Mouse (Mus musculus) embryonic stem cell, embryonic (primary cell): ENCODE measurements at regions not wholly inside any gene's neighbourhood (a gene's known extent, or its start where the extent isn't known, plus 50 kb on each side); places are given as distances from the start of the nearest gene placed in this dataset.

Experiments used
- CTCF ChIA-PET, 4 experiments: fragments of 300-600 bp in 2 of 4; fragments of 350-600 bp in 2 of 4; sonication (Branson Sonifier 250); formaldehyde crosslinking; loops; one replicate each; lab custom pipeline; 2022; ENCODE audit warnings: inconsistent platforms in 2 of 4; lab: Charles Lee
- POLR2A ChIA-PET, 4 experiments: fragments of 300-600 bp in 2 of 4; fragments of 350-600 bp in 2 of 4; sonication (Branson Sonifier 250); formaldehyde crosslinking; loops; one replicate each; lab custom pipeline; 2022; ENCODE audit warnings: antibody characterized with exemption in 4 of 4, inconsistent platforms in 1 of 4; lab: Charles Lee

- ChIA-PET CTCF (no interaction called here), POLR2A (interaction anchor here in 1 of 4 experiments (0.6 kb wide), 1 partner anchor 15 kb away, joined by 3 read pairs; no protein-coding TSS in a partner anchor)
Observed at GRCm38 (mm10) chr5:64452668-64453334, 296.7 kb downstream of the Tbc1d1 start.

GRCm38 (mm10) chr5:64459807-64460206 is 303.7 kb downstream of the Tbc1d1 start:
- CTCF ChIA-PET, result no interaction called here

GRCm38 (mm10) chr5:64460891-64461290 is 304.8 kb downstream of the Tbc1d1 start:
- POLR2A ChIA-PET, result no interaction called here
- CTCF ChIA-PET, result no interaction called here

More at GRCm38 (mm10) chr5:64459807-64460206, 303.7 kb downstream of the Tbc1d1 start:
- POLR2A ChIA-PET, result no interaction called here

GRCm38 (mm10) chr5:64461592-64461991 is 305.5 kb downstream of the Tbc1d1 start:
- POLR2A ChIA-PET, result no interaction called here
- CTCF ChIA-PET, result no interaction called here

GRCm38 (mm10) chr5:64462411-64462810 is 306.3 kb downstream of the Tbc1d1 start:
- POLR2A ChIA-PET, result interaction anchor here in 1 of 4 experiments (0.6 kb wide), 1 partner anchor 929 kb away, joined by 5 read pairs; the partner anchor contains the start of gene Rpl9
- CTCF ChIA-PET, result no interaction called here

- POLR2A ChIA-PET, result interaction anchor here in 1 of 4 experiments (0.5 kb wide), 1 partner anchor 673 kb away, joined by 3 read pairs; no protein-coding TSS in a partner anchor
Observed at GRCm38 (mm10) chr5:64463570-64463969, 307.5 kb downstream of the Tbc1d1 start.

GRCm38 (mm10) chr5:64466320-64466719 is 310.2 kb downstream of the Tbc1d1 start:
- POLR2A ChIA-PET, result no interaction called here
- CTCF ChIA-PET, result no interaction called here

More at GRCm38 (mm10) chr5:64463570-64463969, 307.5 kb downstream of the Tbc1d1 start:
- CTCF ChIA-PET, result no interaction called here

- POLR2A ChIA-PET, result interaction anchor here in 1 of 4 experiments (0.6 to 1.2 kb wide), 3 partner anchors 10 to 43 kb away, joined by 3 to 4 read pairs (median 3); no protein-coding TSS in a partner anchor
Observed at GRCm38 (mm10) chr5:64467856-64468255, 311.8 kb downstream of the Tbc1d1 start.

GRCm38 (mm10) chr5:64468307-64468706 is 312.2 kb downstream of the Tbc1d1 start:
- POLR2A ChIA-PET, result interaction anchor here in 1 of 4 experiments (0.6 to 1.2 kb wide), 3 partner anchors 10 to 43 kb away, joined by 3 to 4 read pairs (median 3); no protein-coding TSS in a partner anchor
- CTCF ChIA-PET, result interaction anchor here in 1 of 4 experiments (0.6 kb wide), 1 partner anchor 26 kb away, joined by 3 read pairs; no protein-coding TSS in a partner anchor

More at GRCm38 (mm10) chr5:64467856-64468255, 311.8 kb downstream of the Tbc1d1 start:
- CTCF ChIA-PET, result interaction anchor here in 1 of 4 experiments (0.6 kb wide), 1 partner anchor 25 kb away, joined by 3 read pairs; no protein-coding TSS in a partner anchor

DNA sequence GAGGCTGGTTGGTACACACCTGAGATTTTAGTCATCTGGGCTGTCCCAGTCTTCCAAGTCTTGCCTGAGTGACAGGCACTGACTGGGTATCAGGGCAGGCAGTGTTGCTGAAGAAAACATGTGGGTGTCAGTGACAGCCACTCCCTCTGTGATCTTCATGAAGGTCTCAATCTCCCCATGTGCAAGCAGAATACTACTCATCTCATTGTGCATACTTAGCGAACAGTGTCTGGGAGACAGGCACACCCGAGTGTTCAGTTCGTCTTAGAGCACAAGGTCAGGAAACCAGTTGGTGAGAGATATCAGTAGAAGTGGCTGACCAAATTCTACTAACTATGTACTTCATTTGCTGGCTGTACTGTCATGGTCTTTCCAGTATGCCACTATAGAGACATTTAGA is 315.9 kb downstream of the Tbc1d1 start:
- CTCF ChIA-PET, result interaction anchor here in 1 of 4 experiments (0.6 kb wide), 1 partner anchor 291 kb away, joined by 4 read pairs; no protein-coding TSS in a partner anchor
- POLR2A ChIA-PET, result interaction anchor here in 1 of 4 experiments (0.6 kb wide), 1 partner anchor 22 kb away, joined by 3 read pairs; no protein-coding TSS in a partner anchor

GRCm38 (mm10) chr5:64472415-64472814 is 316.3 kb downstream of the Tbc1d1 start:
- CTCF ChIA-PET, result interaction anchor here in 1 of 4 experiments (0.6 kb wide), 1 partner anchor 291 kb away, joined by 4 read pairs; no protein-coding TSS in a partner anchor
- POLR2A ChIA-PET, result no interaction called here

GRCm38 (mm10) chr5:64474868-64475267 is 318.8 kb downstream of the Tbc1d1 start:
- ChIA-PET CTCF (no interaction called here), POLR2A (no interaction called here)

- ChIA-PET CTCF (interaction anchor here in 1 of 4 experiments (0.7 kb wide), 1 partner anchor 336 kb away, joined by 3 read pairs; no protein-coding TSS in a partner anchor), POLR2A (interaction anchor here in 1 of 4 experiments (0.7 kb wide), 1 partner anchor 529 kb away, joined by 7 read pairs; no protein-coding TSS in a partner anchor)
Observed at GRCm38 (mm10) chr5:64475736-64476519, 319.8 kb downstream of the Tbc1d1 start.

- CTCF ChIA-PET, result no interaction called here
Observed at GRCm38 (mm10) chr5:64476641-64477369, 320.7 kb downstream of the Tbc1d1 start.

GRCm38 (mm10) chr5:64478143-64478542 is 322.0 kb downstream of the Tbc1d1 start:
- ChIA-PET POLR2A (interaction anchor here in 3 of 4 experiments (0.6 to 1.4 kb wide), 6 partner anchors 10 to 517 kb away, joined by 3 to 4 read pairs (median 3); no protein-coding TSS in a partner anchor), CTCF (interaction anchor here (0.5 to 2.6 kb wide), 8 partner anchors 24 to 404 kb away, joined by 3 to 9 read pairs (median 3); no protein-coding TSS in a partner anchor)

More at GRCm38 (mm10) chr5:64476641-64477369, 320.7 kb downstream of the Tbc1d1 start:
- POLR2A ChIA-PET, result interaction anchor here in 1 of 4 experiments (0.7 kb wide), 1 partner anchor 530 kb away, joined by 7 read pairs; no protein-coding TSS in a partner anchor

- POLR2A ChIA-PET, result interaction anchor here in 3 of 4 experiments (0.9 to 1.4 kb wide), 7 partner anchors 11 to 383 kb away, joined by 3 to 4 read pairs (median 3); no protein-coding TSS in a partner anchor
- CTCF ChIA-PET, result interaction anchor here (0.5 to 2.6 kb wide), 7 partner anchors 32 to 1057 kb away, joined by 3 to 12 read pairs (median 3); no protein-coding TSS in a partner anchor
Observed at GRCm38 (mm10) chr5:64478599-64479214, 322.6 kb downstream of the Tbc1d1 start.

DNA sequence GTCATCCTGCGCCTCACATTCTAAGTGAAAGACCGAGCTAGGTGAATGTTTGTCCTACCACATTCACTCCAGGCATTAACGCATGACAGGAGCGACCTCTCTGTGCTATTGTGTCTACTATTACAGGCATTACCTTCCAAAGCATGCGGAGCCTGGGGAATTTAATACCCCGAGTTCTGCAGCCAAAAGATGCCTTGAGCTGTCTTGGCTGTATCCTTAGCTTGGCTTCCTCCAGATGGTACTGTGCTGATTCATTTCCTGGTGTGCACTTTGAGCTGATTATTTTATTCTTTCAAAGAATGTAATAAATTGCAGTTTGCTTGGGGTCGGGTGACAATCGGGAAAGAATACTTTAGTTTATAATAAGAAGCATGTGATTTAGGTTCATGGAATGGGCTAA is 323.2 kb downstream of the Tbc1d1 start:
- POLR2A ChIA-PET, result interaction anchor here in 2 of 4 experiments (0.7 to 1.2 kb wide), 3 partner anchors 59 to 337 kb away, joined by 3 to 4 read pairs (median 3); no protein-coding TSS in a partner anchor
- CTCF ChIA-PET, result interaction anchor here in 1 of 4 experiments (2.6 kb wide), 1 partner anchor 334 kb away, joined by 9 read pairs; no protein-coding TSS in a partner anchor
